Mouse (Mus musculus): ENCODE measurements around the gene Zfp646. TPM values are rescaled to one million over a fixed set of nuclear protein-coding genes. Genes with fewer than 3 reads are reported as not detected.

Gene Zfp646
- total and polyA plus RNA-seq, 3 experiments = 10.6 to 25.3 (median 18.8) TPM

DNA sequence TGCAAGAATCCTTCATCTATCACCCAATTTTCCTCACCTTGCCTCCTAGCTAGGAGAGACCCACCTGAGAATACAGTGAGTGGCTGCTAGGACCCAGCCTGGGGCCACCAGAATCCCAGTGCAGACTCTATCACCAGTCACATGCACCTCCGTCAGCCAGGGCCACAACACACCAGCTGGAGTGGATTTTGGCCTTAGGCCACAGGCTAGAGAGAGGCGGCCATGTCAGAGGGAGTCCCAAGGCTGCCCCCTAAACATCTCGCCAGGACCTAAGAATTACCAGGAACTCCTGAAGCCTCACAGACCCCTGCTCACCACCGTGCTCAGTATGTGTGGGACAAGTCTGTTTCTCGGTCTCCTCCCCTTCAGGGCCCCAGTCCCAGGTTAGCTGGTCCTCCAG, 58.1 kb downstream of the Zfp646 start:
- TF ChIP-seq NRF1 (IDR thresholded peaks at IDR 0.05; ENCODE audit: low read depth, low read length) (no peak), MAZ (IDR thresholded peaks at IDR 0.05; ENCODE audit: low read depth, low read length) (no peak), ZC3H11A (IDR thresholded peaks at IDR 0.05; ENCODE audit: low read depth, low read length) (no peak), HCFC1 (IDR thresholded peaks at IDR 0.05; ENCODE audit: low read depth, low read length) (no peak), ETS1 (conservative IDR thresholded peaks at IDR 0.05; ENCODE audit: low read depth, low read length) (no peak), USF2 (conservative IDR thresholded peaks at IDR 0.05; ENCODE audit: low read depth, low read length) (no peak), SIN3A (IDR thresholded peaks at IDR 0.05; ENCODE audit: low read length) (no peak), MAFK (IDR thresholded peaks at IDR 0.05; ENCODE audit: insufficient replicate concordance, low read length) (no peak), MAX (IDR thresholded peaks at IDR 0.05; ENCODE audit: low read length) (no peak), JUN (IDR thresholded peaks at IDR 0.05; ENCODE audit: insufficient read depth, low read depth, low read length) (no peak), KAT2A (IDR thresholded peaks at IDR 0.05; ENCODE audit: insufficient replicate concordance, low read length) (no peak), EP300 (IDR thresholded peaks at IDR 0.05; ENCODE audit: low read length) (no peak), GABPA (IDR thresholded peaks at IDR 0.05; ENCODE audit: insufficient replicate concordance, low read depth, low read length) (no peak), RAD21 (IDR thresholded peaks at IDR 0.05; ENCODE audit: low read depth, low read length) (no peak), MEF2A (IDR thresholded peaks at IDR 0.05; ENCODE audit: borderline replicate concordance, low read depth, low read length) (no peak), POLR2AphosphoS2 (IDR thresholded peaks at IDR 0.05; ENCODE audit: low read depth, low read length) (no peak), USF1 (IDR thresholded peaks at IDR 0.05; ENCODE audit: low read depth, low read length) (no peak), E2F4 (IDR thresholded peaks at IDR 0.05; ENCODE audit: insufficient replicate concordance, low read depth, low read length) (no peak), POLR2A (IDR thresholded peaks at IDR 0.05; ENCODE audit: low read depth, low read length) (no peak), NELFE (IDR thresholded peaks at IDR 0.05; ENCODE audit: low read depth, low read length) (no peak)
- Histone ChIP-seq H3K4me1 (ENCODE audit: control insufficient read depth in 1 of 2, insufficient read depth in 2 of 2) (peaks cover 8 to 46% of the 10 kb centered on the region in 2 experiments), H3K4me3 (replicated peaks in 1 of 3; ENCODE audit: low read depth in 2 of 3, low read length in 2 of 3, poor library complexity in 1 of 3) (no peak overlapping the region), H3K36me3 (replicated peaks in 1 of 2; ENCODE audit: control insufficient read depth in 1 of 2, insufficient read depth in 1 of 2, low read length in 1 of 2) (peaks cover 0 to 2% of the 10 kb centered on the region in 2 experiments), H3K27me3 (replicated peaks) (peaks cover 10% of the 10 kb centered on the region), H3K4me2 (ENCODE audit: insufficient read depth, low read depth, poor library complexity, severe bottlenecking) (no peak overlapping the region), H3K9me3 (replicated peaks; ENCODE audit: low read length) (no peaks in the 10 kb centered on the region), H3K79me2 (replicated peaks; ENCODE audit: control insufficient read depth, extremely low read depth, insufficient read depth, poor library complexity, severe bottlenecking) (no peaks in the 10 kb centered on the region), H3K9ac (ENCODE audit: insufficient read depth, low read depth) (no peak overlapping the region), H3K27ac (ENCODE audit: insufficient read depth, low read depth) (no peak overlapping the region)
- DNase-seq (ENCODE audit: extremely low read depth) = no peak
- dilution Hi-C loops (cut with MboI; ENCODE audit: extremely low pct_ligation_motif_present, extremely low pct_unique_long_range_greater_than_20kb, low sequenced_read_pairs) (no loop called here), in situ Hi-C loops (cut with MboI; ENCODE audit: low pct_ligation_motif_present, low pct_unique_long_range_greater_than_20kb, low sequenced_read_pairs) (loop anchor here (5.0 kb wide), 1 partner anchor 157 kb away; the partner anchor contains the start of gene Setd1a)

DNA sequence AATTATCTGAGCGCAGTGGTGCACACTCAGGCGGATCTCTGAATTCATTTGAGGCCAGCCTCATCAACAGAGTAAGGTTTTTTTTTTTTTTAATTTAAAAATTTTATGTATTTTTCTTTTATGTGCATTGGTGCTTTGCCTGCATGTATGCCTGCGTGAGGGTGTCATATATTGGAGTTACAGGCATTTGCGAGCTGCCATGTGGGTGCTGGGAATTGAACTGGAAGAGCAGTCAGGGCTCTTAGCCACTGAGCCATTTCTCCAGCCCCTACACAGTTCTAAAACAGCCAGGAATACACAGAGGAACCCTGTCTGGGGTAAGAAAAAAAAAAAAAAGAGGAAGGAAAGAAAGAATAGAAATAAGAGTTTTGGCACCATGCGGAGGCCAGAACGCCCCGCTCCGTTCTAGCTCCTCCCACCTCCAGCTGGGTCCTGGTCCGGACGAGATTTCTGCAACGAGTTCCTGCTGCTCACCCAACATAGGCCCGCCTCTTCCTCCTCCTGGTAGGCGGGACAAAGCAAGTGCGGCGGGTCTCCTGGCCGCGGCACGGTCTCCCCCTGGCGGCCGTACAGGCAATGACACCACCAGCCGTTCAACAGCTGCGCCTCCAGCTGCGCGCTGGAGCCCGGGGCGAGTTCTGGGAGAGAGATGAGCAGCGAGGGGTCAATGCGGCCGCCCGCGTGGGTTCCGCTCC, 59.2 kb downstream of the Zfp646 start:
- Histone ChIP-seq H3K79me2 (replicated peaks; ENCODE audit: control insufficient read depth, extremely low read depth, insufficient read depth, poor library complexity, severe bottlenecking) (no peaks in the 10 kb centered on the region), H3K27me3 (replicated peaks) (peaks cover 10% of the 10 kb centered on the region), H3K27ac (ENCODE audit: insufficient read depth, low read depth) (no peak overlapping the region), H3K4me3 (replicated peaks in 1 of 3; ENCODE audit: low read depth in 2 of 3, low read length in 2 of 3, poor library complexity in 1 of 3) (peak overlapping the region; percentile 58 to 74 (median 59)), H3K4me1 (ENCODE audit: control insufficient read depth in 1 of 2, insufficient read depth in 2 of 2) (peaks cover 8 to 40% of the 10 kb centered on the region in 2 experiments), H3K4me2 (ENCODE audit: insufficient read depth, low read depth, poor library complexity, severe bottlenecking) (peak overlapping the region; percentile 82), H3K9ac (ENCODE audit: insufficient read depth, low read depth) (peak overlapping the region; percentile 69), H3K9me3 (replicated peaks; ENCODE audit: low read length) (no peaks in the 10 kb centered on the region), H3K36me3 (replicated peaks in 1 of 2; ENCODE audit: control insufficient read depth in 1 of 2, insufficient read depth in 1 of 2, low read length in 1 of 2) (no peaks in the 10 kb centered on the region)
- DNase-seq (ENCODE audit: extremely low read depth) = peak; percentile 97
- in situ Hi-C loops (cut with MboI; ENCODE audit: low pct_ligation_motif_present, low pct_unique_long_range_greater_than_20kb, low sequenced_read_pairs) = no loop called here
- dilution Hi-C loops (cut with MboI; ENCODE audit: extremely low pct_ligation_motif_present, extremely low pct_unique_long_range_greater_than_20kb, low sequenced_read_pairs) = no loop called here
- TF ChIP-seq TCF12 (IDR thresholded peaks at IDR 0.05; ENCODE audit: low read depth, low read length) (peak; percentile 92), UBTF (IDR thresholded peaks at IDR 0.05; ENCODE audit: low read depth, low read length) (no peak), MXI1 (IDR thresholded peaks at IDR 0.05; ENCODE audit: low read depth, low read length) (peak; percentile 90), KAT2A (IDR thresholded peaks at IDR 0.05; ENCODE audit: insufficient replicate concordance, low read length) (0 out of 2 replicates have a peak, but pooled peaks have one; percentile 64), ZC3H11A (IDR thresholded peaks at IDR 0.05; ENCODE audit: low read depth, low read length) (peak; percentile 37; the same call in 1 of the 2 replicates), MAZ (IDR thresholded peaks at IDR 0.05; ENCODE audit: low read depth, low read length) (peak; percentile 55; the same call in 1 of the 2 replicates), MYC (IDR thresholded peaks at IDR 0.05; ENCODE audit: low read depth, low read length) (peak; percentile 94), MEF2A (IDR thresholded peaks at IDR 0.05; ENCODE audit: borderline replicate concordance, low read depth, low read length) (peak; percentile 31; the same call in 1 of the 2 replicates), HCFC1 (IDR thresholded peaks at IDR 0.05; ENCODE audit: low read depth, low read length) (peak; percentile 78), MAX (IDR thresholded peaks at IDR 0.05; ENCODE audit: low read length) (peak; percentile 82), JUND (conservative IDR thresholded peaks at IDR 0.05; ENCODE audit: low read depth, low read length) (no peak), PAX5 (IDR thresholded peaks at IDR 0.05; ENCODE audit: low read length) (no peak), GABPA (IDR thresholded peaks at IDR 0.05; ENCODE audit: insufficient replicate concordance, low read depth, low read length) (no peak), ELF1 (IDR thresholded peaks at IDR 0.05; ENCODE audit: low read depth, low read length) (peak; percentile 83), MAFK (IDR thresholded peaks at IDR 0.05; ENCODE audit: insufficient replicate concordance, low read length) (no peak), ZMIZ1 (IDR thresholded peaks at IDR 0.05; ENCODE audit: low read depth, low read length) (peak; percentile 82), ZNF384 (IDR thresholded peaks at IDR 0.05; ENCODE audit: low read depth, low read length) (peak; percentile 76), ZKSCAN1 (IDR thresholded peaks at IDR 0.05; ENCODE audit: borderline replicate concordance, low read depth, low read length) (no peak)

Data from CH12.LX (cell line).